Mouse (Mus musculus) cerebellum, adult 2 months (tissue): ENCODE data around the gene Cyp11a1. TPM values are rescaled to one million over a fixed set of nuclear protein-coding genes. Genes with fewer than 3 reads are reported as not detected.

ENCODE experiments used
- DNase-seq, 2 experiments: peaks; one replicate each; pipeline ENCODE4 v3.0.0; 2021
- H3K27ac ChIP-seq: fragments of 200-500 bp; 2 replicates; pipeline ENCODE4 v1.5.1; 2012; ENCODE audit warnings: low read length, control low read depth, inconsistent platforms; ENCODE audit not compliant: insufficient read depth
- H3K27me3 ChIP-seq: fragments of 200-500 bp; 2 replicates; pipeline ENCODE4 v1.6.1; 2012; ENCODE audit warnings: inconsistent platforms, mild to moderate bottlenecking, low read length, moderate library complexity; ENCODE audit not compliant: control insufficient read depth, insufficient read depth
- H3K4me1 ChIP-seq: fragments of 200-500 bp; 2 replicates; pipeline ENCODE4 v1.6.1; 2011; ENCODE audit warnings: low read length; ENCODE audit not compliant: control insufficient read depth, insufficient read depth
- H3K4me3 ChIP-seq: fragments of 200-500 bp; replicated peaks from 2 replicates; pipeline ENCODE3; 2011; ENCODE audit warnings: mild to moderate bottlenecking, low read depth, low read length, control low read depth; ENCODE audit not compliant: insufficient read depth
- CTCF ChIP-seq: fragments of 200-500 bp; IDR thresholded peaks from 2 replicates; pipeline ENCODE4 v1.5.1; 2011; ENCODE audit warnings: low read depth, mild to moderate bottlenecking, control low read depth, low read length, moderate library complexity, borderline replicate concordance; ENCODE audit not compliant: insufficient read depth
- POLR2A ChIP-seq: fragments of 200-500 bp; IDR thresholded peaks from 2 replicates; pipeline ENCODE4 v1.6.1; 2011; ENCODE audit warnings: low read length, control low read depth, borderline replicate concordance; ENCODE audit not compliant: insufficient read depth
- WGBS: fragments of 180-500 bp; shearing (Covaris S2); methylation state at CpG from one replicate; pipeline ENCODE4 v1.1.7; 2018; 5-methylcytosine and 5-hydroxymethylcytosine counted together
- polyA plus RNA-seq: library from polyadenylated mRNA; depleted of rRNA; stranded (reverse); fragments of >200 nt; gene quantifications from 2 replicates; pipeline ENCODE4 v1.2.3, GENCODE M21; 2012

The Cyp11a1 gene
- polyA plus RNA-seq, 1 experiment: 3.7 TPM

DNA sequence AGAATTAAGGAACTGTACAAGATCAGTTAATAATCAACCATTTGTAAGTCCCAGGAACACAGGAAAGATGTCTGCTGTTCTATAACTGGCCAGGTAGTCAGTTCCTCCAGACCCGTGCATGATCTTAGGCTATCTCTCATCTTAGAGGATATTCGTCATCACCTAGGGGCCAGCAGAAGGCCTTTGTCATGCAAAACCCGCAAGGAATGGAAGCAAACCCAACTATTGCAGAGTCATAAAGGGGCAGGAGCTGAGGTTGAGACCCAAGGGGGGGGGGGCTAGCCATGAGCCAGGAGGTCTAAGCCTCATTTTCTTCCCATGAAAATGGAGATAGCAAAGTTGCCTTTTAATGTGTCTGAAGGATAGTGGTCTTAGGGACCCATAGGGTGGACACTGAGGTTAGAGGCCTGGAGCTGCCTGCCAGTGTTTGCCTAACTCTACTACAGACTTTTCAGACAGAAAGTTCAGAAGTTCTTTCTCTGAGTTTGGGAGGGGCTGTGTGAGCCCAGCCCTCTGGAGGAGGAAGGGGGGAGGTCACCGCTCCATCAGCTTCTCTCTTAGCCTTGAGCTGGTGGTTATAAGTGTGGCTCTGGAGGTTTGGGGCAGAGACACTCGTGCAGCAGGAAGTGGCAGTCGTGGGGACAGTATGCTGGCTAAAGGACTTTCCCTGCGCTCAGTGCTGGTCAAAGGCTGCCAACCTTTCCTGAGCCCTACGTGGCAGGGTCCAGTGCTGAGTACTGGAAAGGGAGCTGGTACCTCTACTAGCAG, 8.4 kb downstream of the Cyp11a1 start:
- no peak overlapping the region for H3K27ac ChIP-seq
- H3K4me1 ChIP-seq: peaks cover 7% of the 10 kb centered on the region
- TF ChIP-seq POLR2A (no peak), CTCF (no peak)
- H3K4me3 ChIP-seq: no peak overlapping the region
- no peak for DNase-seq
- no peaks in the 10 kb centered on the region for H3K27me3 ChIP-seq
- 88% methylated on average over 8 of the region's 8 CpGs for whole genome bisulfite sequencing

DNA sequence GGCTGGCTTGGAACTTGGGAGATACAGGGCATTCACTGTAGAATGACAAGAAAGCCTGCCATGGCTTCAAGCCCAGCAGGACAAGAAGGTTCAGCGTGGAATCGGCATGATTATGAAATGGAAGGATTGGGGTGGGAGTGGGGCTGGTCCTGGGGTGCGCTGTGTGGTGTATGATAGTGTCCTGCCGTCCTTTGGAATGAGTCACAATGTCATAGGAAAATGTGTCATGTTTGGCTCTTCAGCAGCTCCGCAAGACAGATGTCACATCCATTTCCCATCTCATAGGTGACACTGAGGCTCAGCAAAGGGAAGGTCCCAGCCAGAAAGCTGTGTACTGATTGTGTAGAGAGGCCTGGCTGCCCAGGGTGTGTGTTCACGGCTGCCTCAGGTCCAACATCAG, 9.6 kb downstream of the Cyp11a1 start:
- Histone ChIP-seq H3K4me1 (peaks cover 7% of the 10 kb centered on the region), H3K4me3 (no peak overlapping the region), H3K27me3 (no peaks in the 10 kb centered on the region), H3K27ac (no peak overlapping the region)
- DNase-seq: no peak
- TF ChIP-seq POLR2A (no peak), CTCF (no peak)
- 66% methylated on average over 6 of the region's 6 CpGs for WGBS

DNA sequence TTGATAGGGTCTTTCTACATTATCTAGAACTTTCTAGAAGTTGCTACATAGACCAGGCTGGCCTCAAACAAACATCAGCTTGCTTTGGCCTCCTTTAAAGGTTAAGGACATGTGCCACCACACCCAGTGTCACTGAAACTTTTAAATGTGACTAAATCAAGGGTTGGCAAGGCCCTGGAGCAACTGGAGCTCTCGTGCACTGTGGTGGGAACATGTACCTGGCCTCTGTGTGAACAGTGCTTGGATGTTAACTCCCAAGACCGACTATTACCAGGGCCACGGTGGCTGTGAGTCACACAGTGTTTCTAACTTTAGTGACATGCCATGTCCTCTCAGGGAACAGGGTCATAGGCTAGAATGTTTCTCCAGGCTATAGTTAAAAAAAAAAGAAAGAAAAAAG, 10.8 kb downstream of the Cyp11a1 start:
- no peak for TF ChIP-seq CTCF
- H3K27me3 ChIP-seq: no peaks in the 10 kb centered on the region
- WGBS: 85% methylated on average over 3 of the region's 3 CpGs
- DNase-seq: no peak
- H3K4me3 ChIP-seq: no peak overlapping the region
- H3K4me1 ChIP-seq: peaks cover 7% of the 10 kb centered on the region
- H3K27ac ChIP-seq: no peak overlapping the region

DNA sequence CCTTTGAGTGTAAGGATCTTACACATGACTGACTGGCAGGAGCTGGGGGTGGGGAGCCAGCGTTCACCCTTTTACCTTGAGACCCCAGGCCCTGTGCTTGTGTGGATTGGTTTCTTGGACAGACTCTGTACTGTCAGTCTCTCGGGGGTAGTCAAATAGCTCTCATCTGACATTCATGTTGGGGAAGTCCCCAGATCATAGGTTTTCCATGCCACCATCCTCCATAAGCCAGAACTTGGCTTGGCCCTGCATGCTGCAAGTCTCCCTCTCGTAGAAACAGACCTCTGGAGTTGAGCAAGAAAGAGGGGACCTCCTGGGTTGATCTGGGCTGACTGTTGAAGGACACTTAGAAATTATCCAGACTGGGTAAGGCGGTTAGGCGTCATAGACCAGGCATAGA, 12.2 kb downstream of the Cyp11a1 start:
- no peak for DNase-seq
- Histone ChIP-seq H3K27me3 (no peaks in the 10 kb centered on the region), H3K4me1 (no peaks in the 10 kb centered on the region), H3K4me3 (no peak overlapping the region), H3K27ac (no peak overlapping the region)
- 93% methylated on average over 5 of the region's 5 CpGs for WGBS
- no peak for TF ChIP-seq POLR2A

DNA sequence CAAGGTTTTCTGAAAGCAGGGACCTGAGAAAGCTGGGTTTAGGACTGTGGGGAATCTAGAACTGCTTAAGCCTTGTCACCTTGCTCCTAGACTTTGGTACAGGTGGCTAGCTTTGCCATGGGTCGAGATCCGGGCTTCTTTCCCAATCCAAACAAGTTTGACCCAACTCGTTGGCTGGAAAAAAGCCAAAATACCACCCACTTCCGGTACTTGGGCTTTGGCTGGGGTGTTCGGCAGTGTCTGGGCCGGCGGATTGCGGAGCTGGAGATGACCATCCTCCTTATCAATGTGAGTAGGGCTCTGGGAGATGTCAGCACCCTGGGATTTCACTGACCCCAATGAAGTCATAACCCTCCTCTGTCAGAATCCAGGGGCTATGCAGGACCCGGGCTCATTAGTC, 19.8 kb downstream of the Cyp11a1 start:
- no peak for DNase-seq
- no peaks in the 10 kb centered on the region for H3K27me3 ChIP-seq
- no peak for TF ChIP-seq POLR2A
- H3K4me1 ChIP-seq: peaks cover 4% of the 10 kb centered on the region
- WGBS: 86% methylated on average over 9 of the region's 9 CpGs
- H3K4me3 ChIP-seq: no peak overlapping the region
- H3K27ac ChIP-seq: no peak overlapping the region

DNA sequence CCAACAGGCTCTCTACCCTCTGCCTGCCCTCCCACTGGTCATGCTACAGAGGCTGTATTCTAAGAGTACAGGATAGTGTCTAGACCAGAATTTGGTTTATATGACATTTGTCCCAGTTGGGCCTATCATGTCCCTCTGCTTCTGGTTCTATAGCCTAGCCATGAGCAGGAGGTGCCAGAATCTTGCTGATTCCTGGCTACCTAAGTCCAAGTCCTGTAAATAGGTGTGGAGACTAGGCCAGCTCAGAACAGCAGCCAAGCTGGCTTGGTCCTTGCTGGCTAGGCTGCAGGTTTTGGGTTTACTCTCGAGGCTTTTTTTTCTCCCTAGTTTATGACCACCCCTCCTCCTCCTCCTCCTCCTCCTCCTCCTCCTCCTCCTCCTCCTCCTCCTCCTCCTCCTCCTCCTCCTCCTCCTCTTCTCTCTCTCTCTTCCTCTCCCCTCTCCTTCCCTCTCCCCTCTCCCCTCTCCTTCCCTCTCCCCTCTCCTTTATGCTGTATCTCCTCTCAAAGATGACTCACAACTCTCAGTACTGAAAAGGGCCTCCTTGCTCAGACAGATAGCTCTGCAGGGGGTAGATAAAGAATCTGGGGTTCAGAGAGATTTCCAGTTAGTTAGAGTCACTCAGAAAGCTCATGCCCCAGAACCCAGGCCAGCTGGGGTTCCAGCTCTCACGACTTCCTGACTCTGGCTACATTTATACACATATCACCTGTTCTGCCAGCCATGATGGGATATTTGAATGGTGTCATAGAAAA, 21.4 kb downstream of the Cyp11a1 start:
- DNase-seq: peak in 1 of 2 experiments; percentile 59
- no peaks in the 10 kb centered on the region for H3K27me3 ChIP-seq
- H3K27ac ChIP-seq: no peak overlapping the region
- WGBS: 22% methylated on average over 2 of the region's 2 CpGs
- no peak overlapping the region for H3K4me3 ChIP-seq
- peaks cover 4% of the 10 kb centered on the region for H3K4me1 ChIP-seq
- TF ChIP-seq CTCF (no peak), POLR2A (no peak)

DNA sequence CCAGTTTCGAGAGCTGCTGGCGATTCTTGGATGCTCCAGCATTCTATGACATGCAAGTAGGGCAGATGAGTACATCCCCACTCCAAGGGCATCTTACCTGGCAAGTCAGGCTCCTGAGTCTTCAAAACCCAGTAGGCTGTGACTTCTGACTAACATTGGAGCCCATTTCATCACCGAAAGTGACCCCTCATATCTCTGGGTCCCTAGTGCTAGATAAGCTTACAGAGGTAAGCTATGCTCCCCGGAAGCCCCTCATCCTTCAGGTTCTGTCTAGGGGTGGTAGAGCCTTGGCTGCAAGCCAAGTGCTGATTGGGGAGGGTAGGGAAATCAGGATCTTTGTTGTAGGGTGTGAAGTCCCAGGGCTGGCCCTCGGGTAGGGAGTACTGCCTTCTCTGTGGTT, 22.6 kb downstream of the Cyp11a1 start:
- H3K27ac ChIP-seq: no peak overlapping the region
- no peaks in the 10 kb centered on the region for H3K27me3 ChIP-seq
- H3K4me1 ChIP-seq: peaks cover 4% of the 10 kb centered on the region
- DNase-seq: no peak
- 88% methylated on average over 5 of the region's 5 CpGs for WGBS
- TF ChIP-seq CTCF (no peak), POLR2A (no peak)
- H3K4me3 ChIP-seq: no peak overlapping the region

DNA sequence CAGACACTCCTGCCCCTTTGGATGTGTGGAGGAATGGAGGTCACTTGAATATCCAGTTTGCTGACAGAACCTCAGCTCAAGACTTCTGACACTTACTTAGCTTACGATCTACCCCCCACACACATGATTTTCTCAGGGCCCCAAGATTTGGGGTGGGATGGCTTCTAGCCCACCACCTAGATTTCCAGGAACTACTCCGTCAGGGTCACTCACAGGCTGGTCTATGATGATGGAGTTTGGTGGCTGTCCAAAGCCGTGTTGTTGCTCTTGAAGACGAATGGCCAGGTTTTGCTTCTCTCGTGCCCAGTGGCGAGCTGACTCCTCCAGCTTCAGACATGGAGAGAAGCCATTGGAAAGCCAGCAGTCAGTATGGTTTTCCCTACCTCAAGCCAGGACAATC, 23.4 kb downstream of the Cyp11a1 start:
- H3K27me3 ChIP-seq: no peaks in the 10 kb centered on the region
- TF ChIP-seq CTCF (no peak), POLR2A (no peak)
- no peak overlapping the region for H3K27ac ChIP-seq
- WGBS: 96% methylated on average over 6 of the region's 6 CpGs
- DNase-seq: no peak
- peaks cover 4% of the 10 kb centered on the region for H3K4me1 ChIP-seq
- no peak overlapping the region for H3K4me3 ChIP-seq
